Mouse (Mus musculus): ENCODE measurements around the gene Snph.
"Not testable (repeated sequence)": the region's sequence is repeated elsewhere in the genome, so short reads cannot be mapped to it uniquely, and the experiment has no call there.

Snph gene
- long read RNA-seq, experiment 1, partial matches to known transcripts, result 0 of 1 reads
- long read RNA-seq, experiment 1, other reads (novel, unspliced or antisense), result 1 of 1 reads
- long read RNA-seq, experiment 2, partial matches to known transcripts, result 0 of 5 reads
- long read RNA-seq, experiment 2, other reads (novel, unspliced or antisense), result 5 of 5 reads

- intact Hi-C loops (cut with DNase I), result no loop called here
These were observed at the start of gene Snph for GRCm38 (mm10) chr2:151632159-151632814. Gene Snph (minus strand): TSS chr2:151632593.

GRCm38 (mm10) chr2:151676234-151676633 is 43.8 kb upstream of the Snph start:
- intact Hi-C loops (cut with DNase I), result loop anchor here (5.0 to 10.0 kb wide), 2 partner anchors 161 to 184 kb away; partner anchors contain the start of gene Nsfl1c

- intact Hi-C loops (cut with DNase I), result loop anchor here (10.0 kb wide), 1 partner anchor 156 kb away; no protein-coding TSS in a partner anchor
These were observed 38.6 kb upstream of the Snph start for GRCm38 (mm10) chr2:151670968-151671329.

GRCm38 (mm10) chr2:151670026-151670967 is 37.9 kb upstream of the Snph start:
- intact Hi-C loops (cut with DNase I), result loop anchor here (10.0 kb wide), 1 partner anchor 155 kb away; no protein-coding TSS in a partner anchor

GRCm38 (mm10) chr2:151668433-151668832 is 36.0 kb upstream of the Snph start, which contains the start of gene Rad21l:
Gene Rad21l (minus strand): TSS chr2:151668533.
- intact Hi-C loops (cut with DNase I), result no loop called here

- intact Hi-C loops (cut with DNase I), result no loop called here
These were observed 19.7 kb upstream of the Snph start for GRCm38 (mm10) chr2:151652053-151652452.

GRCm38 (mm10) chr2:151636015-151636402 is 3.6 kb upstream of the Snph start:
- intact Hi-C loops (cut with DNase I), result no loop called here

- intact Hi-C loops (cut with DNase I), result no loop called here
These were observed 3.1 kb upstream of the Snph start for GRCm38 (mm10) chr2:151635362-151636014.

- intact Hi-C loops (cut with DNase I), result no loop called here
These were observed 2.5 kb upstream of the Snph start for GRCm38 (mm10) chr2:151634903-151635302.

- intact Hi-C loops (cut with DNase I), result no loop called here
These were observed 589 bp upstream of the Snph start for GRCm38 (mm10) chr2:151632982-151633381.

GRCm38 (mm10) chr2:151631406-151632158 is 811 bp downstream of the Snph start:
- intact Hi-C loops (cut with DNase I), result no loop called here

- intact Hi-C loops (cut with DNase I), result no loop called here
These were observed 3.1 kb downstream of the Snph start for GRCm38 (mm10) chr2:151629310-151629709.

- intact Hi-C loops (cut with DNase I), result no loop called here
These were observed 4.4 kb downstream of the Snph start for GRCm38 (mm10) chr2:151628011-151628410.

GRCm38 (mm10) chr2:151626296-151626695 is 6.1 kb downstream of the Snph start:
- intact Hi-C loops (cut with DNase I), result no loop called here

GRCm38 (mm10) chr2:151623776-151624175 is 8.6 kb downstream of the Snph start:
- intact Hi-C loops (cut with DNase I), result no loop called here

- intact Hi-C loops (cut with DNase I), result no loop called here
These were observed 15.7 kb downstream of the Snph start for GRCm38 (mm10) chr2:151616551-151617329.

GRCm38 (mm10) chr2:151615779-151616178 is 16.6 kb downstream of the Snph start:
- intact Hi-C loops (cut with DNase I), result not testable (repeated sequence)

- intact Hi-C loops (cut with DNase I), result no loop called here
These were observed 22.4 kb downstream of the Snph start for GRCm38 (mm10) chr2:151609974-151610373.

GRCm38 (mm10) chr2:151608435-151608834 is 24.0 kb downstream of the Snph start:
- intact Hi-C loops (cut with DNase I), result no loop called here
